15 mouse cellular contexts compared by ENCODE assay signal in genomic region chr7:34338445-34339163, GRCm38 (mm10). TPM values are rescaled to one million over a fixed set of nuclear protein-coding genes. Genes with fewer than 3 reads are reported as not detected.
DNase-seq lines count a peak whose midpoint lies in the region; ATAC-seq lines count a peak whose summit lies in the region.
"Had no signal": no experiment of that assay in that cellular context is flagged by ENCODE, and none has a peak within 500 bp of the region (broad histone marks: within the 10 kb centered on the region; RNA-seq: fewer than 3 reads in every experiment).

No protein-coding gene starts in this region.

- peak overlapping the region; percentile 27 for H3K4me2 ChIP-seq in heart, embryonic 11.5 days
- H3K4me2 ChIP-seq in kidney, embryonic 16.5 days (replicated peaks; ENCODE audit: low read depth, low read length) = no peak overlapping the region
- no peak overlapping the region for H3K4me2 ChIP-seq in limb, embryonic 15.5 days
- no peak overlapping the region for H3K4me2 ChIP-seq in forebrain, embryonic 11.5 days (ENCODE audit: low read depth, low read length, severe bottlenecking)
- H3K4me2 ChIP-seq in hindbrain, embryonic 13.5 days = no peak overlapping the region
- H3K4me2 ChIP-seq: intestine, embryonic 15.5 days; midbrain, embryonic 13.5 days had no signal

- peaks cover 15% of the 10 kb centered on the region for H3K36me3 ChIP-seq in heart, embryonic 11.5 days (ENCODE audit: control insufficient read depth, insufficient read depth, low read length)
- H3K36me3 ChIP-seq in kidney, embryonic 16.5 days (ENCODE audit: insufficient read depth, low read length) = peaks cover 21% of the 10 kb centered on the region
- peaks cover 36% of the 10 kb centered on the region for H3K36me3 ChIP-seq in limb, embryonic 15.5 days
- H3K36me3 ChIP-seq in forebrain, embryonic 11.5 days (ENCODE audit: control insufficient read depth, insufficient read depth, low read length) = no peaks in the 10 kb centered on the region; the same call in 1 of the 2 replicates
- peaks cover 38% of the 10 kb centered on the region for H3K36me3 ChIP-seq in hindbrain, embryonic 13.5 days

- peaks cover 20% of the 10 kb centered on the region for H3K4me1 ChIP-seq in heart, embryonic 11.5 days (ENCODE audit: control insufficient read depth, insufficient read depth, low read length)
- H3K4me1 ChIP-seq in kidney, embryonic 16.5 days (ENCODE audit: insufficient read depth, low read length) = no peaks in the 10 kb centered on the region
- peaks cover 13% of the 10 kb centered on the region for H3K4me1 ChIP-seq in limb, embryonic 15.5 days
- no peaks in the 10 kb centered on the region for H3K4me1 ChIP-seq in forebrain, embryonic 11.5 days (replicated peaks; ENCODE audit: control insufficient read depth, insufficient read depth, low read length)
- no peaks in the 10 kb centered on the region for H3K4me1 ChIP-seq in hindbrain, embryonic 13.5 days (replicated peaks)
- H3K4me1 ChIP-seq: intestine, embryonic 15.5 days; midbrain, embryonic 13.5 days had no signal

- no peak for DNase-seq in heart, postnatal 10 days
- DNase-seq in kidney, postnatal 25 days = no peak
- peak; percentile 35 for DNase-seq in embryo, embryonic 11 days
- no peak for DNase-seq in forebrain, embryonic 11.5 days (ENCODE audit: low spot score)
- DNase-seq: cerebellum, adult 8-10 months; thymus, adult 18-20 months had no signal

- no peaks in the 10 kb centered on the region for H3K9me3 ChIP-seq in heart, embryonic 11.5 days (replicated peaks; ENCODE audit: control insufficient read depth, low read length)
- H3K9me3 ChIP-seq in kidney, embryonic 16.5 days (ENCODE audit: low read length) = no peaks in the 10 kb centered on the region
- no peaks in the 10 kb centered on the region for H3K9me3 ChIP-seq in limb, embryonic 15.5 days
- H3K9me3 ChIP-seq in forebrain, embryonic 11.5 days (ENCODE audit: control insufficient read depth, low read length) = no peaks in the 10 kb centered on the region
- H3K9me3 ChIP-seq in hindbrain, embryonic 13.5 days = 0 out of 2 replicates have a peak, but pooled peaks cover 6% of the 10 kb centered on the region
- H3K9me3 ChIP-seq: intestine, embryonic 15.5 days had no signal

- ATAC-seq in heart, embryonic 11.5 days (replicated peaks; ENCODE audit: insufficient number of reproducible peaks, low FRiP score, low TSS enrichment) = peak; percentile 62; the same call in 1 of the 2 replicates
- peak; percentile 63; the same call in 1 of the 2 replicates for ATAC-seq in kidney, embryonic 16.5 days (ENCODE audit: low FRiP score, low TSS enrichment)
- 0 out of 2 replicates have a peak, but pooled peaks have one; percentile 7 for ATAC-seq in limb, embryonic 15.5 days (ENCODE audit: insufficient number of reproducible peaks, low FRiP score, low TSS enrichment, low read depth)
- no peak for ATAC-seq in forebrain, embryonic 11.5 days (replicated peaks; ENCODE audit: low FRiP score)
- no peak for ATAC-seq in hindbrain, embryonic 13.5 days (ENCODE audit: low FRiP score)
- ATAC-seq: forebrain, embryonic 16.5 days; intestine, embryonic 15.5 days; midbrain, embryonic 13.5 days had no signal

- H3K27ac ChIP-seq in heart, embryonic 11.5 days (ENCODE audit: low read depth, low read length) = peak overlapping the region; percentile 65
- H3K27ac ChIP-seq in kidney, embryonic 16.5 days (ENCODE audit: low read length) = no peak overlapping the region
- H3K27ac ChIP-seq in limb, embryonic 15.5 days = peak overlapping the region; percentile 67
- no peak overlapping the region for H3K27ac ChIP-seq in forebrain, embryonic 11.5 days (ENCODE audit: low read depth, low read length)
- no peak overlapping the region for H3K27ac ChIP-seq in hindbrain, embryonic 13.5 days
- H3K27ac ChIP-seq: intestine, embryonic 15.5 days; layer of hippocampus, adult 2 months; liver, embryonic 14.5 days; midbrain, embryonic 13.5 days had no signal

- H3K4me3 ChIP-seq in heart, embryonic 11.5 days (ENCODE audit: low read depth, low read length) = no peak overlapping the region
- H3K4me3 ChIP-seq in kidney, embryonic 16.5 days (ENCODE audit: low read length) = no peak overlapping the region
- H3K4me3 ChIP-seq in limb, embryonic 15.5 days = no peak overlapping the region
- H3K4me3 ChIP-seq in forebrain, embryonic 11.5 days (ENCODE audit: low read depth, low read length) = no peak overlapping the region
- H3K4me3 ChIP-seq in hindbrain, embryonic 13.5 days = no peak overlapping the region
- H3K4me3 ChIP-seq: intestine, embryonic 15.5 days; layer of hippocampus, adult 2 months; midbrain, embryonic 13.5 days had no signal

- no peak overlapping the region for H3K9ac ChIP-seq in heart, embryonic 11.5 days (ENCODE audit: low read depth, low read length)
- H3K9ac ChIP-seq in kidney, embryonic 16.5 days (replicated peaks; ENCODE audit: low read length) = no peak overlapping the region
- no peak overlapping the region for H3K9ac ChIP-seq in limb, embryonic 15.5 days
- H3K9ac ChIP-seq in forebrain, embryonic 11.5 days (ENCODE audit: low read length) = no peak overlapping the region
- no peak overlapping the region for H3K9ac ChIP-seq in hindbrain, embryonic 13.5 days
- H3K9ac ChIP-seq: intestine, embryonic 15.5 days; liver, embryonic 14.5 days; midbrain, embryonic 13.5 days had no signal

- intact Hi-C loops in heart, postnatal 10 days (cut with DNase I) = no loop called here

- H3K27me3 ChIP-seq in heart, embryonic 11.5 days (ENCODE audit: control insufficient read depth, insufficient read depth, low read length) = no peaks in the 10 kb centered on the region
- no peaks in the 10 kb centered on the region for H3K27me3 ChIP-seq in kidney, embryonic 16.5 days (ENCODE audit: insufficient read depth, low read length)
- H3K27me3 ChIP-seq in limb, embryonic 15.5 days = no peaks in the 10 kb centered on the region
- H3K27me3 ChIP-seq in forebrain, embryonic 11.5 days (ENCODE audit: control insufficient read depth, insufficient read depth, low read length) = no peaks in the 10 kb centered on the region
- H3K27me3 ChIP-seq in hindbrain, embryonic 13.5 days = no peaks in the 10 kb centered on the region
- H3K27me3 ChIP-seq: intestine, embryonic 15.5 days; midbrain, embryonic 13.5 days had no signal

- 45% methylated on average over 9 of the region's 9 CpGs for WGBS in heart, embryonic 11.5 days (ENCODE audit: insufficient replicate concordance)
- WGBS in kidney, embryonic 16.5 days = 46% methylated on average over 9 of the region's 9 CpGs
- 45% methylated on average over 9 of the region's 9 CpGs for WGBS in limb, embryonic 15.5 days
- WGBS in forebrain, embryonic 11.5 days = 89% methylated on average over 9 of the region's 9 CpGs
- WGBS in hindbrain, embryonic 13.5 days = 85% methylated on average over 9 of the region's 9 CpGs

RNA-seq across cellular contexts. Expression of gene 4931406P16Rik, which starts 25.3 kb away (rescaled TPM):
- 46.2 and 56.2 TPM in 2 replicates for polyA plus RNA-seq in heart, embryonic 11.5 days (2014; fragmentation: Nextera tagmentation; extraction: Ambion mirVana)
- total RNA-seq in heart, postnatal 10 days (2021) = 100 to 1,000 TPM in 1 of 2 experiments, 10 to 100 TPM in 1; 95.5 to 102 TPM
- 32.3 and 44.1 TPM in 2 replicates for polyA plus RNA-seq in kidney, embryonic 16.5 days (2015; fragmentation: Nextera tagmentation; extraction: Ambion mirVana)
- 30.3 and 30.5 TPM in 2 replicates for polyA plus RNA-seq in limb, embryonic 15.5 days (2015; fragmentation: Nextera tagmentation; extraction: Ambion mirVana)
- polyA plus RNA-seq in forebrain, embryonic 11.5 days (2014; fragmentation: Nextera tagmentation; extraction: Ambion mirVana) = 27.4 and 32.7 TPM in 2 replicates
- 32.1 and 34.4 TPM in 2 replicates for polyA plus RNA-seq in hindbrain, embryonic 13.5 days (2015; fragmentation: Nextera tagmentation; extraction: Ambion mirVana)

RNA-seq across cellular contexts. Expression of gene Lsm14a, which starts 54.5 kb away (rescaled TPM):
- polyA plus RNA-seq in heart, embryonic 11.5 days (2014; fragmentation: Nextera tagmentation; extraction: Ambion mirVana) = 41.7 and 46.4 TPM in 2 replicates
- 100 to 1,000 TPM in 1 of 2 experiments, 10 to 100 TPM in 1; 87.6 to 102 TPM for total RNA-seq in heart, postnatal 10 days (2021)
- polyA plus RNA-seq in kidney, embryonic 16.5 days (2015; fragmentation: Nextera tagmentation; extraction: Ambion mirVana) = 90.6 and 92.1 TPM in 2 replicates
- polyA plus RNA-seq in limb, embryonic 15.5 days (2015; fragmentation: Nextera tagmentation; extraction: Ambion mirVana) = 76.0 and 82.7 TPM in 2 replicates
- 66.8 and 69.1 TPM in 2 replicates for polyA plus RNA-seq in forebrain, embryonic 11.5 days (2014; fragmentation: Nextera tagmentation; extraction: Ambion mirVana)
- polyA plus RNA-seq in hindbrain, embryonic 13.5 days (2015; fragmentation: Nextera tagmentation; extraction: Ambion mirVana) = 67.3 and 68.1 TPM in 2 replicates

Comparison
In these comparisons a context has a peak if more than half of its experiments do, and no peak if none do; other contexts are left out.
1. ATAC-seq: peak in heart, embryonic 11.5 days (single experiment), kidney, embryonic 16.5 days (single experiment) and limb, embryonic 15.5 days (single experiment); none in forebrain, embryonic 11.5 days (single experiment) and hindbrain, embryonic 13.5 days (single experiment).
2. H3K27ac ChIP-seq: peak in heart, embryonic 11.5 days (single experiment) and limb, embryonic 15.5 days (single experiment); none in kidney, embryonic 16.5 days (single experiment), forebrain, embryonic 11.5 days (single experiment) and hindbrain, embryonic 13.5 days (single experiment).